Mouse (Mus musculus): ENCODE data around the gene Upk3a. TPM values are rescaled to one million over a fixed set of nuclear protein-coding genes. Genes with fewer than 3 reads are reported as not detected.

Gene Upk3a
- polyA plus RNA-seq (2012; rRNA removed) = 2.8 and 4.7 TPM in 2 replicates

DNA sequence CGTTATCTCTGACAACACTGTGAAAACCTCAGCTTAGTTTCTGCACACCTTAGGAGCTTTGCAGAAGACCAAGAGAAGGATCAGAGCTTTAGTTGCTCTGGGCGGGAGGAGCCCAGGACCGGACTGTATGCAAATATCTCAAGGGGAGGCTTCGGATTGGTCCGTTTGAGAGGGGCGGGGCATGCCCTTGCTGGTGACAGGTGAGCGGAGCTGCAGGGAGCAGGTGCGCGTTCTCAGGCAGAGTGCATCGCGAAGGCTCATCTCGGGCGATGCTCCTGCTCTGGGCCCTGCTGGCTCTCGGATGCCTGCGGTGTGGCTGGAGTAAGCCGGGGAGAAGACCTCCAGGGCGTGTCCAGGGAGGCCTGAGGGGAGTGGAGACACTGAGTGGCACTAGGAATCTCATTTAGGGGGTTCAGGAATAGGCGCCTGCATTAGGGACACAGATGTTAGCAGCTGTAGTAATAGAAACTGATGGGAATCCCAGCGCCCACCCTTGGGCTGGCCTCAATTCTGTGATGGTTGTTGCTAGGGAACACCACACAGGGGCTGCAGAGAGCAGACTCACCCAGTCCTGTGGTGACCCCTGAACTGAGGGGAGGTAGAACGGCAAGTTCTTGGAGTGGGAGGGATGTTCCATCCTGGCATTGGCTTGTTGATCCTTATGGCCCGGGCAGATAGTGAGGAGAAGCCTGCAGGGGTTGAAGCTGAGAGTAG lies at the start of gene Upk3a:
TSS of gene Upk3a (plus strand) at position 191 of the 714 bp plus-strand sequence.
- Histone ChIP-seq H3K4me3 (ENCODE audit: control insufficient read depth, insufficient read depth, low read length) (no peak within 1 kb of the TSS), H3K27ac (ENCODE audit: control insufficient read depth, insufficient read depth, low read length) (no peak within 1 kb of the TSS), H3K27me3 (ENCODE audit: control insufficient read depth, insufficient read depth, low read length) (no peaks in the 10 kb centered on the region), H3K36me3 (ENCODE audit: control insufficient read depth, insufficient read depth, low read length) (no peaks in the 10 kb centered on the region), H3K4me1 (replicated peaks; ENCODE audit: control insufficient read depth, insufficient read depth, low read length) (no peaks in the 10 kb centered on the region)
- WGBS = 19% methylated on average over 21 of the region's 21 CpGs
- peak; percentile 30 for DNase-seq
- no peak for TF ChIP-seq POLR2A (IDR thresholded peaks at IDR 0.05; ENCODE audit: control insufficient read depth, extremely low read depth, insufficient read depth, low read length, poor library complexity)
- TF ChIP-seq CTCF (IDR thresholded peaks at IDR 0.05; ENCODE audit: borderline replicate concordance, control insufficient read depth, extremely low read depth, insufficient read depth, low read length, poor library complexity) = no peak

DNA sequence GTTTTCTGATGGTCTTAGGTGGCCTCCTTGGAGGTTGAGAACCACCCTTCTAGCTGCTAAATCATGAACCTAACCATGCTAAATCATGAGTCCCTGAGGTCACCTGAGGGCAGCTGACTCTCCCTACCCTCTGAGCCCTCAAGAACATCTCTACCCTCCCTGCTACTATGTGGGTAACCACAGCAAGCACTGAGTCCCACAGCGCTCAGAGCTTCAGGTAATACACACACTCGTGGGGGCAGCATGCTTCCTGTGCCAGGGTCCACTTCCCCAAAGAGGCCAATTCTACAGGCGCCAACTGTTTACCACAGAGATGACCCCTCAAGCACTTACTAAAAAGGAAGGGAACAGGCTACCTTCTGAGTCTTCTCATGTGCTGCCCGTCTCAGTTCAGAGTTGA lies 48.4 kb upstream of the Upk3a start:
- WGBS = 7% methylated on average over 4 of the region's 4 CpGs

DNA sequence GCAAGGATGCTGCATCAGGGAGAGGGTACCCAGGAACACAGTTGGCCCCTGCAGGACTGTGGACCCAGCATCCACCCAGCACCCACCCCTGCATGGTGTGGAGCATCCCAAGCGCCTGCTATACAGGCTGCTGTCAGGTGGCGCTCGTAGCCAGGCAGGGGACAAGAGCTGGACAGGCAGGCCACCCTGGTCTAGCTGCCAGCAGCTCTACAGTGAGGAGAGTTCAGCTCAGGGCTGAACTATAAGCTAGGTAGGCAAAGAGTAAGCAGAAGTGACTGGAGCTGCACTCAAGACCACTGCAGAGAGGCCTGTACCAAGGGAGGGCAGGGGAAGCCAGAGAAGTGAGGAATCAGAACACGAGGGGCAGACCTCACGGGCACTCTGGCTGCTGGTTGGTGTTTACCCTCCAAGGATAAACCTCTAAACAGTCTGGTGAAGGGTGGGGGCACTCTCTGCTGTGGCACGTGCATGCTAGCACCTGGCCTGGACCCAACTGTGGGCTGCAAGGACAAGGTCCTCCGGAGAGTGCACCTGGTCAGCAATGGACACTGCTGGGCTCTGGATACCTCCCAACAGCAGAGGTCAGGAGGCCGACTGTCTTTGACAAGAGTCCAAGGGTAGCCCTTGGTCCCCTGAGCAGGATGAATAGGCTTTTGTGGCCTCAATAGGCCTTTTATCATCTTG lies 43.9 kb upstream of the Upk3a start:
- Histone ChIP-seq H3K4me1 (replicated peaks; ENCODE audit: control insufficient read depth, insufficient read depth, low read length) (peaks cover 3% of the 10 kb centered on the region; the same call in 1 of the 2 replicates), H3K4me3 (ENCODE audit: control insufficient read depth, insufficient read depth, low read length) (no peak overlapping the region), H3K36me3 (ENCODE audit: control insufficient read depth, insufficient read depth, low read length) (no peaks in the 10 kb centered on the region), H3K27me3 (ENCODE audit: control insufficient read depth, insufficient read depth, low read length) (no peaks in the 10 kb centered on the region), H3K27ac (ENCODE audit: control insufficient read depth, insufficient read depth, low read length) (no peak overlapping the region)
- WGBS = 95% methylated on average over 8 of the region's 8 CpGs
- no peak for DNase-seq
- TF ChIP-seq CTCF (IDR thresholded peaks at IDR 0.05; ENCODE audit: borderline replicate concordance, control insufficient read depth, extremely low read depth, insufficient read depth, low read length, poor library complexity) (no peak), POLR2A (IDR thresholded peaks at IDR 0.05; ENCODE audit: control insufficient read depth, extremely low read depth, insufficient read depth, low read length, poor library complexity) (no peak)

More for the DNA sequence above, 48.4 kb upstream of the Upk3a start:
- H3K27ac ChIP-seq (ENCODE audit: control insufficient read depth, insufficient read depth, low read length) = no peak overlapping the region
- no peaks in the 10 kb centered on the region for H3K27me3 ChIP-seq (ENCODE audit: control insufficient read depth, insufficient read depth, low read length)
- TF ChIP-seq CTCF (IDR thresholded peaks at IDR 0.05; ENCODE audit: borderline replicate concordance, control insufficient read depth, extremely low read depth, insufficient read depth, low read length, poor library complexity) (no peak), POLR2A (IDR thresholded peaks at IDR 0.05; ENCODE audit: control insufficient read depth, extremely low read depth, insufficient read depth, low read length, poor library complexity) (no peak)
- H3K4me3 ChIP-seq (ENCODE audit: control insufficient read depth, insufficient read depth, low read length) = no peak overlapping the region
- DNase-seq = no peak
- peaks cover 6% of the 10 kb centered on the region for H3K4me1 ChIP-seq (replicated peaks; ENCODE audit: control insufficient read depth, insufficient read depth, low read length)
- H3K36me3 ChIP-seq (ENCODE audit: control insufficient read depth, insufficient read depth, low read length) = no peaks in the 10 kb centered on the region

DNA sequence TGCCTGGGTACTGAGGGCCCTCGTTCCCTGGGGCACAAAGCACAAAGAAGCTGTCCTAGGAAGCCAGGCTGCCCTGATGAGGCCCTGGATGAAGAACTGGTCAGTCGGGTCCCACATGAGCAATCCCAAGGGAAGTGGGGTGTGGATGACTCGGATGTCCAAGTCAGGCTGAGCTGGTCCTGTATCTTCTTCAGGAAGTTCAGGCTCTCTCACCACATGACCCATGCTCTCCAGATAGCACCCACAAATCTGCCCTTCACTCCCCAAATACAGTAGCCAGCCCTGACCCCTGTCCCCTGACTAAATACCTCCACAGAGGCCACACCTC lies 43.4 kb upstream of the Upk3a start:
- WGBS = 93% methylated on average over 3 of the region's 3 CpGs
- TF ChIP-seq POLR2A (IDR thresholded peaks at IDR 0.05; ENCODE audit: control insufficient read depth, extremely low read depth, insufficient read depth, low read length, poor library complexity) (no peak), CTCF (IDR thresholded peaks at IDR 0.05; ENCODE audit: borderline replicate concordance, control insufficient read depth, extremely low read depth, insufficient read depth, low read length, poor library complexity) (no peak)
- no peaks in the 10 kb centered on the region for H3K36me3 ChIP-seq (ENCODE audit: control insufficient read depth, insufficient read depth, low read length)
- no peaks in the 10 kb centered on the region for H3K27me3 ChIP-seq (ENCODE audit: control insufficient read depth, insufficient read depth, low read length)
- peaks cover 3% of the 10 kb centered on the region; the same call in 1 of the 2 replicates for H3K4me1 ChIP-seq (replicated peaks; ENCODE audit: control insufficient read depth, insufficient read depth, low read length)
- H3K27ac ChIP-seq (ENCODE audit: control insufficient read depth, insufficient read depth, low read length) = no peak overlapping the region
- H3K4me3 ChIP-seq (ENCODE audit: control insufficient read depth, insufficient read depth, low read length) = no peak overlapping the region
- no peak for DNase-seq

- 59% methylated on average over 4 of the region's 4 CpGs for WGBS
- no peak overlapping the region for H3K27ac ChIP-seq (ENCODE audit: control insufficient read depth, insufficient read depth, low read length)
- no peak for TF ChIP-seq CTCF (IDR thresholded peaks at IDR 0.05; ENCODE audit: borderline replicate concordance, control insufficient read depth, extremely low read depth, insufficient read depth, low read length, poor library complexity)
- no peak for TF ChIP-seq POLR2A (IDR thresholded peaks at IDR 0.05; ENCODE audit: control insufficient read depth, extremely low read depth, insufficient read depth, low read length, poor library complexity)
- H3K4me1 ChIP-seq (replicated peaks; ENCODE audit: control insufficient read depth, insufficient read depth, low read length) = peaks cover 3% of the 10 kb centered on the region; the same call in 1 of the 2 replicates
- no peaks in the 10 kb centered on the region for H3K27me3 ChIP-seq (ENCODE audit: control insufficient read depth, insufficient read depth, low read length)
- no peak for DNase-seq
- H3K4me3 ChIP-seq (ENCODE audit: control insufficient read depth, insufficient read depth, low read length) = no peak overlapping the region
- no peaks in the 10 kb centered on the region for H3K36me3 ChIP-seq (ENCODE audit: control insufficient read depth, insufficient read depth, low read length)
Measured at GRCm38 (mm10) chr15:84975729-84976128, 41.2 kb upstream of the Upk3a start.

- Histone ChIP-seq H3K4me3 (ENCODE audit: control insufficient read depth, insufficient read depth, low read length) (no peak overlapping the region), H3K27me3 (ENCODE audit: control insufficient read depth, insufficient read depth, low read length) (no peaks in the 10 kb centered on the region; the same call in 1 of the 2 replicates), H3K36me3 (ENCODE audit: control insufficient read depth, insufficient read depth, low read length) (no peaks in the 10 kb centered on the region), H3K27ac (ENCODE audit: control insufficient read depth, insufficient read depth, low read length) (no peak overlapping the region), H3K4me1 (replicated peaks; ENCODE audit: control insufficient read depth, insufficient read depth, low read length) (peaks cover 6% of the 10 kb centered on the region; the same call in 1 of the 2 replicates)
- WGBS = 62% methylated on average over 9 of the region's 9 CpGs
- no peak for DNase-seq
- TF ChIP-seq POLR2A (IDR thresholded peaks at IDR 0.05; ENCODE audit: control insufficient read depth, extremely low read depth, insufficient read depth, low read length, poor library complexity) = no peak
- TF ChIP-seq CTCF (IDR thresholded peaks at IDR 0.05; ENCODE audit: borderline replicate concordance, control insufficient read depth, extremely low read depth, insufficient read depth, low read length, poor library complexity) = no peak
Measured at GRCm38 (mm10) chr15:84981609-84982313, 35.2 kb upstream of the Upk3a start.

All from thymus, adult 2 months (tissue).